Mouse (Mus musculus) heart, embryonic 11.5 days (tissue): ENCODE results near the gene Rnd2. TPM values are rescaled to one million over a fixed set of nuclear protein-coding genes. Genes with fewer than 3 reads are reported as not detected.
A peak's percentile ranks its signal among the peaks of the same experiment; 100 is the strongest.

Experiments used
- ATAC-seq: fragments of 200-750 bp; cut with Nextera tagmentation; replicated peaks from 2 replicates; pipeline ENCODE4 v1.8.0; 2017; ENCODE audit warnings: moderate library complexity; ENCODE audit not compliant: insufficient number of reproducible peaks, low FRiP score, low TSS enrichment
- H3K27ac ChIP-seq: fragments of 300-500 bp; sonication (generic); 2 replicates; pipeline ENCODE4 v1.5.1; 2014; ENCODE audit warnings: mild to moderate bottlenecking, low read depth, low read length
- H3K27me3 ChIP-seq: fragments of 300-500 bp; sonication (generic); 2 replicates; pipeline ENCODE4 v1.6.1; 2014; ENCODE audit warnings: mild to moderate bottlenecking, low read length, mixed read lengths; ENCODE audit not compliant: control insufficient read depth, insufficient read depth
- H3K36me3 ChIP-seq: fragments of 300-500 bp; sonication (generic); 2 replicates; pipeline ENCODE4 v1.6.1; 2014; ENCODE audit warnings: mild to moderate bottlenecking, low read length, moderate library complexity, mixed read lengths; ENCODE audit not compliant: control insufficient read depth, insufficient read depth
- H3K4me1 ChIP-seq: fragments of 300-500 bp; sonication (generic); 2 replicates; pipeline ENCODE4 v1.6.1; 2014; ENCODE audit warnings: low read length; ENCODE audit not compliant: control insufficient read depth, insufficient read depth
- H3K4me2 ChIP-seq: fragments of 300-500 bp; sonication (generic); 2 replicates; pipeline ENCODE4 v1.6.1; 2014; ENCODE audit warnings: mild to moderate bottlenecking, moderate library complexity
- H3K4me3 ChIP-seq: fragments of 300-500 bp; sonication (generic); 2 replicates; pipeline ENCODE4 v1.5.1; 2014; ENCODE audit warnings: low read depth, low read length
- H3K9ac ChIP-seq: fragments of 300-500 bp; sonication (generic); 2 replicates; pipeline ENCODE4 v1.6.1; 2014; ENCODE audit warnings: mild to moderate bottlenecking, low read depth, low read length, moderate library complexity
- H3K9me3 ChIP-seq: fragments of 300-500 bp; sonication (generic); replicated peaks from 2 replicates; pipeline ENCODE4 v1.6.1; 2016; ENCODE audit warnings: low read length; ENCODE audit not compliant: control insufficient read depth
- whole genome bisulfite sequencing: fragments of 180-500 bp; shearing (Covaris S2); extraction: QIAGEN DNeasy Blood & Tissue Kit; methylation state at CpG from one replicate; pipeline ENCODE4 v1.1.7; 2014; ENCODE audit not compliant: insufficient replicate concordance; 5-methylcytosine and 5-hydroxymethylcytosine counted together
- polyA plus RNA-seq: library from polyadenylated mRNA; unstranded; fragments of >200 nt; fragmentation: Nextera tagmentation; extraction: Ambion mirVana; gene quantifications from 2 replicates; pipeline ENCODE4 v1.2.1, GENCODE M21; 2014

Gene Rnd2
- 17.5 and 22.3 TPM in 2 replicates for polyA plus RNA-seq

- Histone ChIP-seq H3K36me3 (0 out of 2 replicates have a peak, but pooled peaks cover 6% of the 10 kb centered on the region), H3K9me3 (no peaks in the 10 kb centered on the region), H3K27me3 (no peaks in the 10 kb centered on the region), H3K4me2 (peak within 1 kb of the TSS; percentile 97), H3K4me1 (peaks cover 36% of the 10 kb centered on the region), H3K27ac (peak within 1 kb of the TSS; percentile 81), H3K9ac (peak within 1 kb of the TSS; percentile 84), H3K4me3 (peak within 1 kb of the TSS; percentile 61)
- ATAC-seq: no peak
- WGBS: 10% methylated on average over 12 of the region's 12 CpGs
Measured at GRCm38 (mm10) chr11:101464211-101465100, at the start of gene Rnd2. Gene Rnd2 (plus strand): TSS chr11:101464999.

- WGBS: 94% methylated on average over 2 of the region's 2 CpGs
Measured at GRCm38 (mm10) chr11:101415306-101415705, 49.5 kb upstream of the Rnd2 start.

GRCm38 (mm10) chr11:101416433-101417100 is 48.2 kb upstream of the Rnd2 start:
- peak overlapping the region; percentile 65 for H3K27ac ChIP-seq
- ATAC-seq: no peak

More at GRCm38 (mm10) chr11:101415306-101415705, 49.5 kb upstream of the Rnd2 start:
- H3K9me3 ChIP-seq: no peaks in the 10 kb centered on the region
- H3K27me3 ChIP-seq: no peaks in the 10 kb centered on the region
- ATAC-seq: no peak
- H3K4me1 ChIP-seq: no peaks in the 10 kb centered on the region; the same call in 1 of the 2 replicates
- no peak overlapping the region for H3K4me3 ChIP-seq
- peaks cover 15% of the 10 kb centered on the region for H3K36me3 ChIP-seq
- H3K9ac ChIP-seq: no peak overlapping the region
- H3K4me2 ChIP-seq: no peak overlapping the region
- no peak overlapping the region for H3K27ac ChIP-seq

GRCm38 (mm10) chr11:101417101-101417855 is 47.5 kb upstream of the Rnd2 start, which contains the start of gene Aarsd1:
Gene Aarsd1 (minus strand): TSS chr11:101417615.
- ATAC-seq: 0 out of 2 replicates have a peak, but pooled peaks have one; percentile 43
- peak within 1 kb of the TSS; percentile 83 for H3K4me2 ChIP-seq
- H3K9me3 ChIP-seq: no peaks in the 10 kb centered on the region
- under 1% methylated on average over 45 of the region's 45 CpGs for WGBS
- H3K36me3 ChIP-seq: peaks cover 8% of the 10 kb centered on the region; the same call in 1 of the 2 replicates
- H3K9ac ChIP-seq: peak within 1 kb of the TSS; percentile 92
- H3K27ac ChIP-seq: peak within 1 kb of the TSS; percentile 65
- peak within 1 kb of the TSS; percentile 80 for H3K4me3 ChIP-seq
- no peaks in the 10 kb centered on the region; the same call in 1 of the 2 replicates for H3K4me1 ChIP-seq
- no peaks in the 10 kb centered on the region for H3K27me3 ChIP-seq

More at GRCm38 (mm10) chr11:101416433-101417100, 48.2 kb upstream of the Rnd2 start:
- Histone ChIP-seq H3K27me3 (no peaks in the 10 kb centered on the region), H3K36me3 (peaks cover 5% of the 10 kb centered on the region; the same call in 1 of the 2 replicates), H3K9me3 (no peaks in the 10 kb centered on the region), H3K4me2 (peak overlapping the region; percentile 83), H3K4me3 (peak overlapping the region; percentile 80), H3K4me1 (no peaks in the 10 kb centered on the region; the same call in 1 of the 2 replicates), H3K9ac (peak overlapping the region; percentile 92)
- 3% methylated on average over 11 of the region's 11 CpGs for WGBS

GRCm38 (mm10) chr11:101418991-101419390 is 45.8 kb upstream of the Rnd2 start:
- no peaks in the 10 kb centered on the region for H3K27me3 ChIP-seq
- 0 out of 2 replicates have a peak, but pooled peaks cover 2% of the 10 kb centered on the region for H3K36me3 ChIP-seq
- 64% methylated on average over 6 of the region's 6 CpGs for WGBS
- H3K27ac ChIP-seq: no peak overlapping the region
- H3K4me2 ChIP-seq: no peak overlapping the region
- H3K4me3 ChIP-seq: no peak overlapping the region
- H3K9me3 ChIP-seq: no peaks in the 10 kb centered on the region
- no peak for ATAC-seq
- H3K9ac ChIP-seq: no peak overlapping the region; the same call in 1 of the 2 replicates
- H3K4me1 ChIP-seq: peaks cover 6% of the 10 kb centered on the region; the same call in 1 of the 2 replicates

GRCm38 (mm10) chr11:101419610-101420009 is 45.2 kb upstream of the Rnd2 start:
- Histone ChIP-seq H3K36me3 (0 out of 2 replicates have a peak, but pooled peaks cover 2% of the 10 kb centered on the region), H3K9ac (no peak overlapping the region), H3K4me2 (no peak overlapping the region), H3K9me3 (no peaks in the 10 kb centered on the region), H3K4me3 (no peak overlapping the region), H3K27me3 (no peaks in the 10 kb centered on the region), H3K27ac (no peak overlapping the region), H3K4me1 (peaks cover 6% of the 10 kb centered on the region; the same call in 1 of the 2 replicates)
- 34% methylated on average over 3 of the region's 3 CpGs for WGBS
- no peak for ATAC-seq

GRCm38 (mm10) chr11:101420148-101420547 is 44.7 kb upstream of the Rnd2 start:
- 82% methylated on average over 5 of the region's 5 CpGs for WGBS
- Histone ChIP-seq H3K9ac (no peak overlapping the region), H3K4me3 (no peak overlapping the region), H3K36me3 (0 out of 2 replicates have a peak, but pooled peaks cover 2% of the 10 kb centered on the region), H3K27me3 (no peaks in the 10 kb centered on the region), H3K4me2 (no peak overlapping the region), H3K9me3 (no peaks in the 10 kb centered on the region), H3K4me1 (peaks cover 6% of the 10 kb centered on the region; the same call in 1 of the 2 replicates), H3K27ac (no peak overlapping the region)
- ATAC-seq: no peak
